Mouse (Mus musculus): ENCODE data around the gene Wdr72. TPM values are rescaled to one million over a fixed set of nuclear protein-coding genes. Genes with fewer than 3 reads are reported as not detected.

Gene Wdr72
- total RNA-seq (2021): not detected
- long read RNA-seq, experiment 1: 0 reads
- long read RNA-seq, experiment 2: 0 reads

- Histone ChIP-seq H3K4me3 (no peak within 1 kb of the TSS), H3K27ac (no peak within 1 kb of the TSS)
- TF ChIP-seq CTCF (conservative IDR thresholded peaks at IDR 0.05): no peak
- DNase-seq (ENCODE audit: low spot score in 2 of 2): no peak
Measured at GRCm38 (mm10) chr9:74109761-74110460, at the start of gene Wdr72. Gene Wdr72 (plus strand): TSS chr9:74110356.

- H3K27ac ChIP-seq: no peak overlapping the region
- no peak overlapping the region for H3K4me3 ChIP-seq
- no peak for DNase-seq (ENCODE audit: low spot score in 2 of 2)
- TF ChIP-seq CTCF (conservative IDR thresholded peaks at IDR 0.05): peak; percentile 64
Measured at GRCm38 (mm10) chr9:74066278-74066677, 43.9 kb upstream of the Wdr72 start.

GRCm38 (mm10) chr9:74066766-74067165 lies 43.4 kb upstream of the Wdr72 start:
- no peak for DNase-seq (ENCODE audit: low spot score in 2 of 2)
- Histone ChIP-seq H3K4me3 (no peak overlapping the region), H3K27ac (no peak overlapping the region)
- no peak for TF ChIP-seq CTCF (conservative IDR thresholded peaks at IDR 0.05)

- no peak for DNase-seq (ENCODE audit: low spot score in 2 of 2)
- no peak for TF ChIP-seq CTCF (conservative IDR thresholded peaks at IDR 0.05)
- H3K27ac ChIP-seq: no peak overlapping the region
Measured at GRCm38 (mm10) chr9:74075958-74076357, 34.2 kb upstream of the Wdr72 start.

GRCm38 (mm10) chr9:74078458-74078857 lies 31.7 kb upstream of the Wdr72 start:
- DNase-seq (ENCODE audit: low spot score in 2 of 2): no peak
- TF ChIP-seq CTCF (conservative IDR thresholded peaks at IDR 0.05): peak; percentile 63
- no peak overlapping the region for H3K27ac ChIP-seq
- no peak overlapping the region for H3K4me3 ChIP-seq

More at GRCm38 (mm10) chr9:74075958-74076357, 34.2 kb upstream of the Wdr72 start:
- H3K4me3 ChIP-seq: no peak overlapping the region

- Histone ChIP-seq H3K27ac (no peak overlapping the region), H3K4me3 (no peak overlapping the region)
- TF ChIP-seq CTCF (conservative IDR thresholded peaks at IDR 0.05): peak; percentile 77
- DNase-seq (ENCODE audit: low spot score in 2 of 2): no peak
Measured at GRCm38 (mm10) chr9:74080241-74080640, 29.9 kb upstream of the Wdr72 start.

- TF ChIP-seq CTCF (conservative IDR thresholded peaks at IDR 0.05): no peak
- Histone ChIP-seq H3K4me3 (no peak overlapping the region), H3K27ac (no peak overlapping the region)
- DNase-seq (ENCODE audit: low spot score in 2 of 2): no peak
Measured at GRCm38 (mm10) chr9:74101591-74101990, 8.6 kb upstream of the Wdr72 start.

- Histone ChIP-seq H3K4me3 (no peak overlapping the region), H3K27ac (no peak overlapping the region)
- DNase-seq (ENCODE audit: low spot score in 2 of 2): no peak
- no peak for TF ChIP-seq CTCF (conservative IDR thresholded peaks at IDR 0.05)
Measured at GRCm38 (mm10) chr9:74102615-74103014, 7.5 kb upstream of the Wdr72 start.

GRCm38 (mm10) chr9:74110461-74110816 lies 283 bp downstream of the Wdr72 start:
- no peak for TF ChIP-seq CTCF (conservative IDR thresholded peaks at IDR 0.05)
- no peak overlapping the region for H3K4me3 ChIP-seq
- no peak for DNase-seq (ENCODE audit: low spot score in 2 of 2)
- no peak overlapping the region for H3K27ac ChIP-seq

- Histone ChIP-seq H3K4me3 (no peak overlapping the region), H3K27ac (no peak overlapping the region)
- TF ChIP-seq CTCF (conservative IDR thresholded peaks at IDR 0.05): no peak
- DNase-seq (ENCODE audit: low spot score in 2 of 2): no peak
Measured at GRCm38 (mm10) chr9:74112526-74112925, 2.4 kb downstream of the Wdr72 start.

GRCm38 (mm10) chr9:74126222-74126621 lies 16.1 kb downstream of the Wdr72 start:
- Histone ChIP-seq H3K27ac (no peak overlapping the region), H3K4me3 (no peak overlapping the region)
- DNase-seq (ENCODE audit: low spot score in 2 of 2): no peak
- no peak for TF ChIP-seq CTCF (conservative IDR thresholded peaks at IDR 0.05)

- no peak for TF ChIP-seq CTCF (conservative IDR thresholded peaks at IDR 0.05)
- Histone ChIP-seq H3K4me3 (no peak overlapping the region), H3K27ac (no peak overlapping the region)
- no peak for DNase-seq (ENCODE audit: low spot score in 2 of 2)
Measured at GRCm38 (mm10) chr9:74134010-74134409, 23.9 kb downstream of the Wdr72 start.

GRCm38 (mm10) chr9:74141864-74142263 lies 31.7 kb downstream of the Wdr72 start:
- peak; percentile 59 to 79 for DNase-seq (ENCODE audit: low spot score in 2 of 2)
- no peak overlapping the region for H3K4me3 ChIP-seq
- TF ChIP-seq CTCF (conservative IDR thresholded peaks at IDR 0.05): peak; percentile 100
- H3K27ac ChIP-seq: no peak overlapping the region

GRCm38 (mm10) chr9:74142705-74143104 lies 32.5 kb downstream of the Wdr72 start:
- TF ChIP-seq CTCF (conservative IDR thresholded peaks at IDR 0.05): peak; percentile 47
- no peak for DNase-seq (ENCODE audit: low spot score in 2 of 2)

More at GRCm38 (mm10) chr9:74142705-74143104, 32.5 kb downstream of the Wdr72 start:
- H3K27ac ChIP-seq: no peak overlapping the region
- H3K4me3 ChIP-seq: no peak overlapping the region

Measured in layer of hippocampus, adult 2 months (tissue).